Mouse (Mus musculus) liver, adult 2 months (tissue): ENCODE data around the gene Krtap13-1. TPM values are rescaled to one million over a fixed set of nuclear protein-coding genes. Genes with fewer than 3 reads are reported as not detected.
A peak's percentile ranks its signal among the peaks of the same experiment; 100 is the strongest.

ENCODE experiments used
- DNase-seq: peaks from one replicate; pipeline ENCODE4 v3.0.0-alpha.2; 2011; ENCODE audit warnings: low read depth, low spot score; ENCODE audit errors: extremely low read depth
- H3K27ac ChIP-seq: fragments of 200-500 bp; replicated peaks from 2 replicates; pipeline ENCODE4 v1.5.1; 2012; ENCODE audit warnings: low read depth, mild to moderate bottlenecking, control low read depth, inconsistent platforms, low read length; ENCODE audit not compliant: insufficient read depth
- H3K27me3 ChIP-seq: fragments of 200-500 bp; 2 replicates; pipeline ENCODE4 v1.6.1; 2012; ENCODE audit warnings: mild to moderate bottlenecking, moderate library complexity, low read length, inconsistent platforms; ENCODE audit not compliant: control insufficient read depth, insufficient read depth
- H3K36me3 ChIP-seq: fragments of 200-500 bp; 2 replicates; pipeline ENCODE4 v1.6.1; 2012; ENCODE audit warnings: low read length, inconsistent platforms; ENCODE audit not compliant: control insufficient read depth, insufficient read depth
- H3K4me1 ChIP-seq: fragments of 200-500 bp; 2 replicates; pipeline ENCODE4 v1.6.1; 2011; ENCODE audit warnings: low read length; ENCODE audit not compliant: control insufficient read depth, insufficient read depth
- H3K4me3 ChIP-seq: fragments of 200-500 bp; 2 replicates; pipeline ENCODE4 v1.5.1; 2011; ENCODE audit warnings: low read depth, mild to moderate bottlenecking, control low read depth, low read length, moderate library complexity; ENCODE audit not compliant: insufficient read depth
- H3K79me2 ChIP-seq: fragments of 200-500 bp; 2 replicates; pipeline ENCODE4 v1.6.1; 2012; ENCODE audit warnings: inconsistent platforms, mild to moderate bottlenecking, low read length, moderate library complexity; ENCODE audit not compliant: control insufficient read depth, insufficient read depth
- H3K9ac ChIP-seq: fragments of 200-500 bp; 2 replicates; pipeline ENCODE4 v1.6.1; 2012; ENCODE audit warnings: low read depth, mild to moderate bottlenecking, control low read depth, inconsistent platforms, low read length
- CTCF ChIP-seq: fragments of 200-500 bp; IDR thresholded peaks from 2 replicates; pipeline ENCODE4 v1.5.1; 2011; ENCODE audit warnings: low read depth, low read length, control low read depth
- POLR2A ChIP-seq: fragments of 200-500 bp; IDR thresholded peaks from 2 replicates; pipeline ENCODE4 v1.6.1; 2011; ENCODE audit warnings: low read length, control low read depth; ENCODE audit not compliant: insufficient read depth; ENCODE audit errors: extremely low read depth
- WGBS: fragments of 180-500 bp; shearing (Covaris S2); methylation state at CpG from one replicate; pipeline ENCODE4 v1.1.7; 2018; 5-methylcytosine and 5-hydroxymethylcytosine counted together
- polyA plus RNA-seq: library from polyadenylated mRNA; depleted of rRNA; stranded (reverse); fragments of >200 nt; gene quantifications from 2 replicates; pipeline ENCODE4 v1.2.3, GENCODE M21; 2012
- total RNA-seq: library from RNA; depleted of rRNA; stranded (reverse); fragments of >200 nt; gene quantifications from 2 replicates; pipeline ENCODE4 v1.2.3, GENCODE M21; 2014

The Krtap13-1 gene
- total and polyA plus RNA-seq, 2 experiments: not detected

DNA sequence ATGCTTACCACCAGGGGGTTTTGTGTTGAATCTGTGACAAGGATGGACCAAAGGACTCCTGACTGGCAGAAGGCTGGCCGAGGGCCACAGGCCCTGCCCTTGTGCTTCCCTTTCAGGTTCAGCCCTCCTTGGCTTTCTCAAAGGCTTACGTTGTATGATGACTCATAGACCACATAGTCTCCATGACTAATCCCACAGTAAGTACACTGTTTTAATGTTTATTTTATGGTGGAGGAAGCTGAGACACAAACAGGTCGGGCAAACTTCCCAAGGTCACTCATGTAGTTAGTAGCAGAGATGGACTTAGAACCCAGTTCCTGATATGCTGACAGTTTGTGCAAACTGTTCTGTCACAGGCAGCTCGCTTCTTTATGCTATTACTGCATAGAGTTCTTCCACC lies 17.9 kb upstream of the Krtap13-1 start:
- H3K27me3 ChIP-seq: no peaks in the 10 kb centered on the region
- DNase-seq: peak; percentile 86
- TF ChIP-seq POLR2A: no peak
- no peak for TF ChIP-seq CTCF
- no peak overlapping the region for H3K27ac ChIP-seq
- H3K9ac ChIP-seq: peak overlapping the region; percentile 19; the same call in 1 of the 2 replicates
- peaks cover 7% of the 10 kb centered on the region; the same call in 1 of the 2 replicates for H3K4me1 ChIP-seq
- H3K36me3 ChIP-seq: no peaks in the 10 kb centered on the region
- 12% methylated on average over 4 of the region's 4 CpGs for WGBS
- H3K79me2 ChIP-seq: no peaks in the 10 kb centered on the region
- no peak overlapping the region for H3K4me3 ChIP-seq

DNA sequence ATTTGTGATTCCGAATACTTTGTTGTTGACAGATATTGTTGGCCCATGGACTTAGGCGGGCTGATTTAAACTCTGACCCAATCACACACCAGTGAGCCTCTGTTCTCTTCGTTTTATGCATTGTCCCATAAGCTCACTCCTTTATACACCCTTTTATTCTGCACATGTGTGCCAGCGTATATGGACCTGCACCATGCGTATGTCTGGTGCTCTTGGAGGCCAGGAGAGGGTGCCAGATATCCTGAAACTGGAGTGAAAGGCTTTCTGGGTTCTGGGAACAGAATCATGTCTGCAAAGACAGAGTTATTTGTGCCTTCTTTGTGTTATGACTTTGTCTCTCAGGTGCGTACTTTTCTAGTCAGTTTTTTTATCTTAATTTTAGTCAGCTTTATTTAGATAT lies 17.4 kb upstream of the Krtap13-1 start:
- H3K27me3 ChIP-seq: no peaks in the 10 kb centered on the region
- H3K79me2 ChIP-seq: no peaks in the 10 kb centered on the region
- no peaks in the 10 kb centered on the region for H3K36me3 ChIP-seq
- TF ChIP-seq POLR2A: no peak
- peak; percentile 57; the same call in 1 of the 2 replicates for TF ChIP-seq CTCF
- DNase-seq: peak; percentile 53
- 36% methylated on average over 6 of the region's 6 CpGs for WGBS
- H3K4me1 ChIP-seq: peaks cover 7% of the 10 kb centered on the region; the same call in 1 of the 2 replicates
- peak overlapping the region; percentile 19; the same call in 1 of the 2 replicates for H3K9ac ChIP-seq
- H3K4me3 ChIP-seq: no peak overlapping the region
- no peak overlapping the region for H3K27ac ChIP-seq

DNA sequence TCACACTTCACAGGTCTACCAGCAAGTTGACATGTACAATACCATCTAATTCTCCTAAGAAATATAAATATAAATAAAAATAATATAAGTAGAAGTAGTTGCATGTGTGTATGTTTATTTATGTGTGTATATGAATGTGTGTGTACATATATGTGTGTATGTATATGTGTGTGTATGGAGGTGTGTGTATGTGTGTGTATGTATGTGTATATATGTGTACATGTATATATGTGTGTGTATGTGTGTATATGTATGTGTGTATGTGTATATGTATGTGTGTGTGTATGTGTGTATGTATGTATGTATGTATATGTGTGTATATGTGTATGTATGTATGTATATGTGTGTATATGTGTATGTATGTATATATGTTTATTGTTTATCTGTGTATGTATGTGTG lies 12.1 kb upstream of the Krtap13-1 start:
- H3K79me2 ChIP-seq: no peaks in the 10 kb centered on the region
- H3K36me3 ChIP-seq: no peaks in the 10 kb centered on the region
- no peaks in the 10 kb centered on the region for H3K27me3 ChIP-seq
- no peak for TF ChIP-seq CTCF
- no peak for TF ChIP-seq POLR2A
- no peak for DNase-seq
- H3K9ac ChIP-seq: no peak overlapping the region
- no peaks in the 10 kb centered on the region for H3K4me1 ChIP-seq
- H3K27ac ChIP-seq: no peak overlapping the region
- no peak overlapping the region for H3K4me3 ChIP-seq

- Histone ChIP-seq H3K9ac (no peak overlapping the region), H3K79me2 (no peaks in the 10 kb centered on the region), H3K36me3 (no peaks in the 10 kb centered on the region), H3K27me3 (no peaks in the 10 kb centered on the region), H3K4me3 (no peak overlapping the region), H3K27ac (no peak overlapping the region), H3K4me1 (no peaks in the 10 kb centered on the region)
- TF ChIP-seq POLR2A: no peak
- TF ChIP-seq CTCF: no peak
- no peak for DNase-seq
- 38% methylated on average over 1 of the region's 1 CpGs for WGBS
Measured at GRCm38 (mm10) chr16:88720031-88720430, 8.6 kb upstream of the Krtap13-1 start.

- TF ChIP-seq CTCF: no peak
- TF ChIP-seq POLR2A: no peak
- Histone ChIP-seq H3K4me3 (no peak overlapping the region), H3K9ac (no peak overlapping the region), H3K36me3 (no peaks in the 10 kb centered on the region), H3K27me3 (no peaks in the 10 kb centered on the region), H3K4me1 (no peaks in the 10 kb centered on the region), H3K27ac (no peak overlapping the region), H3K79me2 (no peaks in the 10 kb centered on the region)
- WGBS: 7% methylated on average over 2 of the region's 2 CpGs
- DNase-seq: no peak
Measured at GRCm38 (mm10) chr16:88735391-88735790, 6.7 kb downstream of the Krtap13-1 start.

GRCm38 (mm10) chr16:88744750-88745340 lies 16.2 kb downstream of the Krtap13-1 start:
- Histone ChIP-seq H3K4me1 (no peaks in the 10 kb centered on the region), H3K9ac (no peak overlapping the region), H3K36me3 (no peaks in the 10 kb centered on the region), H3K79me2 (no peaks in the 10 kb centered on the region), H3K27me3 (no peaks in the 10 kb centered on the region), H3K27ac (no peak overlapping the region), H3K4me3 (no peak overlapping the region)
- peak; percentile 9 for DNase-seq
- 76% methylated on average over 4 of the region's 4 CpGs for WGBS
- TF ChIP-seq CTCF (no peak), POLR2A (no peak)
